Mouse (Mus musculus) cerebellum, adult 11 months (tissue): Measurements from ENCODE around the gene Inpp4b.
"Not testable (repeated sequence)": the region's sequence is repeated elsewhere in the genome, so short reads cannot be mapped to it uniquely, and the experiment has no call there.

Experiments
- DNase-seq: peaks from one replicate; pipeline ENCODE4 v3.0.0; 2022

The Inpp4b gene

DNA sequence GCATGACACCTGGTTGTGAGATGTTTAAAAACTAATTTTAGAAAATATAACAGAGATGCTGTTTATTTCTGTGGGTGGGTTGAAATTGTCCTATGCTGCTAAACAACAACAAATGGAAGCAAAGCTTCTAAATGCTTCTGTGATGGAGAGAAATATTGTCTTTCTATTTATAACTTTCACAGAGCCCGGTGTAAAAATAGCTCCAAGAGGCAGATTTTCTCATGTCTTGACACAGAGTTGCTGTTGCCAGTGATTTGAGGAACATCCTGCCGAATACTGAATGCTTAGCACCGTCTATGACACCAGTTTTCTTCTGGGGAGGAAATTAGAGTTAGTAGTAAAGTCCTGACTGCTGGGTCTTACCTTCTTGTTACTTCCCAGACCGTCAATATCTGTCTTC, 513.8 kb downstream of the Inpp4b start:
- no peak for DNase-seq

DNA sequence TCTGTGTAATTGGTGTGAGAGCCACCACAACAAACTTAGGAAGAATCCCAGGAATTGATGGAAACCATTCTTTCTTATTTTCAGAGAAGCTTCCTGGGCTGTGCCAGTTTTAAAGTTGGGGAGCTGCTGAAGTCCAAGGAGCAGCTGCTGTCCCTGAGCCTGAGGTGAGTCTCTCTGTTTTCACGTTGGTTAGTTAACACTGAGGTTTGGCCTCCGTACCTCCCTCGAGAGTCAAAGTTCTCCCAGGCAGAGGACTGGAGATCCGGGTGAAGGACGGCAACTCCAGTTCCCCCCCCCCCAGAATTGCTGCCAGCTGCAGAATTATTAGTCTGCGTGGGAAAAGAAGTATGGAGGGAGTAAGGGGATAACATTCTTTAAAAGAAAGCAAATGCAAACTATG, 514.3 kb downstream of the Inpp4b start:
- DNase-seq: no peak

GRCm38 (mm10) chr8:81858393-81858792, 516.0 kb downstream of the Inpp4b start:
- no peak for DNase-seq

DNA sequence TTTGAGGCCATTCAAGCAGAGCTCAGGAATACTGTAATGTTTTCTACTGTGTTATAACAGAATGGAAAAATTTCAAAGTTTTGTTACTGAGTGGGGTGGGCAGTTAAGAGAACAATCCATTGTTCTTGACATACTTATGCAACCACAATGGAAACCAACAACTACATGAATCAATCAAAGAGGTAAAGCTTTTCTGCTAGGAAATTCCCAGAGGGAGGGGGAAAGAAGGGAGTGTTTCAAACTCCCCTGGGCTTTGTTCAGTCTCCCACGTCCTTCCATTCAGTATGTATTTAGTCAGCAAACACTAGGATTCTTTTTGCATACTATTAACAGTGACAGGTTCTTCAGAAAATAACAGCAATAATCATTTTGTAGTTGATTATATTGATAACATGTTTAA, 517.4 kb downstream of the Inpp4b start:
- DNase-seq: no peak

DNA sequence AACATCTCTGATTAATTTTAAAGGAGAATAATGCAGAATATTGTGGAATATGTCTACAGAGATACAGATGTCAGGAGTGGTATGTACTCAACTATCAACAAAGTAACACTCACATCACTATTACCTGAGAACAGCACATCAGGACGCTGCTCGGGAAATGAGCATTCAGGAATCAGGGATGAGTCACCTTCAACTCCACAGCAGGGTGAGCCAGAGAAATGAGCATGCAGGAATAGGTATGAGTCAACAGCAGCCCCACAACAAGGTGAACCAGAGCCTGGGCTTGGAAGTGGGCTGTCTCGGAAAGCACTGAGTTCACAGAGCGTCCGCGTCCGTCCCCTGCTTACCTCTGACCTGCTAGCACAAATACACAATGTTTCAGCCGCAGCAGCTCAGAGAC, 519.0 kb downstream of the Inpp4b start:
- no peak for DNase-seq

DNA sequence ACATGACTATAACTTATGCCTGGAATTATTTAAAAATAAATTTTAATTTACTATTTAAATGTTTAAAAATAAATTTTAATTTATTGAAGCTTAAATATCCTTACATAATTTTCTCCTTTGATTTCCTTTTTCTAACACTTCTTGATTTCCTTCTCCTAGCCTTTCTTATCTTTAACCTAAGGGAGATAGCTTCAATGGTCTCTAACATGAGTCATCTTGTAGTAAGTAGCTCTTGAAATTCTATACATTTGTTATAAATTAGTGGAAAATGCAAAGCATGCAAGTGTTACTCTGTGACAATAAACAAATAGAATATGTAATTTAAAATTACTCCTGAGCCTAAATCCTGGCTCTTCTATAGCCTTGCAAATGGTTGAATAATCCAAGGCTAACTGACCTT, 520.4 kb downstream of the Inpp4b start:
- no peak for DNase-seq

- DNase-seq: no peak
These were observed 522.0 kb downstream of the Inpp4b start for GRCm38 (mm10) chr8:81864318-81864717.

GRCm38 (mm10) chr8:81865664-81866063, 523.3 kb downstream of the Inpp4b start:
- DNase-seq: no peak

DNA sequence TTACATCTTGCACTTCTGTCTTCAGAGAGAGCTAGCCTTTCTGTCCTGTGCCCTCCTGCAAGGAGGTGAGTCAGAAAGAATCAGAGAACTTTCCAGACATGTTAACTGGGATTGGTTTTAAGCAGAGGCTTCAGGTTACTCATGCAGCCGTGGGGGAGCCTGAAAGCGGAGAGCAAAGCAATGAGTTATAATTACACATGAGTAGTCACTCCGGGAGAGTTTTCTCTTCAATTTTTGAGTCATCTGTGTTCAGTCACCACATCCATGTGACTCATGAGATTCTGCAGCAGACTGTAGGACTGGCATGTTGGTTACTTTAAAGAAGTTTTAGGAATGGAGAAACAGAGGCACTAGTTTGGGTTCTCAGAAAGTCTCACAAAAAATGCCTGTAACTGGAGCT, 524.7 kb downstream of the Inpp4b start:
- no peak for DNase-seq

DNA sequence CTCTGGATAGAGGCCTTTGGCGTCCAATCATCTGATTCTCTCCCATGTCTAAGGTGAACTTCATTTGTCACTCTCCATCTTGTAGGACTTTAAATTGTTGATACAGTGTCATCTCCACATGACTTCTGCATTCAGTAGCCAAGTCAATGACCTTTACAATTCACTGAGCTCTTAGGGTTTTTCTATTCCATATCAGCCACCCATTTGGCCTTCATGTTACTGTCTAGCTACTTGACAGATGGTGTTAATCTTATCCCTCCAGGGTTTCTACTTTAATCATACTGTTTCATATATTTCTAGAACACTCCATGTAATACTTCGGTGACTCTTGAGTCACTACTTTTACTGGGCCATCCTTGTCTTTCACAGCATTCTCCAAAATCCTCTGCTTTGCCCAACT, 528.1 kb downstream of the Inpp4b start:
- DNase-seq: no peak

DNA sequence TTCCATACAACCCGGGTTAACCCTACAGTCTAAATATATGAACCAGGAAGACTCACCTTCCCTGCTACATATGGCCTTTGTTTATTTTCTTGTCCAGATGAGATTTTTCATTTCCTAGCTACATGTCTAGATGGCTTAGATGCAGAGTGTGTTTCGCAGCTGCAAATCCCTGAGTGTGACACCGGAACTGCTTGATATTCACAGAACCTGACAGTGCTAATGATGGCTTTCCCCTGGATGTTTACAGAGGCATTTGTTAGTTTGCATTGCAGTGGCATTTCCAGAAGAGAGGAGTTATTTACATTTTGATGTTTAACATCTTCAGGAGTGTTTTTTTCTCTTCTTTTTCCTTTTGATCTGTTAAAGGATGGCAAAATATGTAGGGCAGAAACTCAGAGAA, 537.7 kb downstream of the Inpp4b start:
- no peak for DNase-seq

- no peak for DNase-seq
These were observed 541.8 kb downstream of the Inpp4b start for GRCm38 (mm10) chr8:81884195-81884594.

GRCm38 (mm10) chr8:81888843-81889242, 546.5 kb downstream of the Inpp4b start:
- no peak for DNase-seq

DNA sequence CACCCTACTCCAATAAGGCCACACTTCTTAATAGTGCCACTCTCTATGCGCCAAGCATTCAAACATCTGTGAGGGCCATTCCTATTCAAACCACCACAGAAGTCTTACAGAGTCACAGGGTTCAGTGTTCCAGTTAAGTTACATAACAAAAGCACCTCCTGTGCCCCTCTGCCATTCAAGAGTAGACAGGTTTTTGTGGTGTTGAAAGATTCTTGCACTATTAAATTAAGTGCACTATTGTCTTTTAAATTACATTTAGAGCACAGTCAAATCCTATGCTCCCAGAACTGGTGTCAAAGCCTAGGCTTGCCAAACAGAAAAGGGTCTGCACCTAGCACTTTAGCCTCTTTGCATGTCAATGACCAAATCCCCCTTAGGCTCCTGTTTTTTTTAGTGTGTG, 550.9 kb downstream of the Inpp4b start:
- no peak for DNase-seq

- peak; percentile 15 for DNase-seq
These were observed 604.5 kb downstream of the Inpp4b start for GRCm38 (mm10) chr8:81946812-81947211.

DNA sequence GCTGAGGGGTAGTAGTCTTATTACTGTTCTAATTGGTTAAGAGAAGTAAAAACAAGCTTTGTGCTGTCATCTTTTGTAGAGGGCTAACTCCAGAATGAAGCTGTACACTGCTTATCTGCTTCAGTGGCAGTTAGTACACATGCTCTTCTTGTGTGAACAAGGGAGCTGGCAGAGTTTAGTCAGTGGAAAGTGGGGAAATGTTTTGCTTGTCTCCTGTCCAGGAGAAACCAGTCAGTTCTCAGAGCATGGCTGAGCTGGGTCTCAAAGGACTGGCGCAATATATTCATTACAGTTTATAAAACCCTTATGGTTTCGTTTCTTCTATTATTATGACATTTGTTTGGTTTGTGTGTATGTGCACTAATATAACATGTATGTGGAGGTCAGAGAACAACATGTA, 610.7 kb downstream of the Inpp4b start:
- DNase-seq: no peak

DNA sequence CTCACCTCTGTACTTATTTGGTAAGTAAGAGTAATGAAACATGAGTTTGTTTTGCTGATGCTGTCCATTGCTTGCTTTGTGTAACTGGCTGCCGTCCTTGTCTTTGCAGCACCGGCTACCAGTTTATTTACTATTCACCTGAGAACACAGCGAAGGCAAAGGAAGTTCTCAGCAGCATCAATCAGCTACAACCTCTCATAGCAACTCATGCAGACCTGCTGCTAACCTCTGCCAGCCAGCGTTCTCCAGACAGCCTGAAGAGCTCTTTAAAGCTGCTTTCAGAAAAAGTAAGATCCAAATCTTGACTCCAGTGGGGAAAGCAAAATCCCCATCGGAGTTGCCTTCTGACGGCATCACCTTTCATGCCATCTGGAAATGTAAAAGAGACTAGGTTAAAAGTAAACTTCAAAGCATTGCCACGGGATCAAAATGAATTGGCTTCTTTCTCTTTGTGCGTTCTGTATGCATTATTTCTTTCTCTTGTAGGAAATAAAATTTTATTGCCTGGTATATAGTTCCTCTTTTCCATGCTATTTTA, 642.8 kb downstream of the Inpp4b start:
- DNase-seq: no peak

- no peak for DNase-seq
These were observed 650.6 kb downstream of the Inpp4b start for GRCm38 (mm10) chr8:81992966-81993365.

DNA sequence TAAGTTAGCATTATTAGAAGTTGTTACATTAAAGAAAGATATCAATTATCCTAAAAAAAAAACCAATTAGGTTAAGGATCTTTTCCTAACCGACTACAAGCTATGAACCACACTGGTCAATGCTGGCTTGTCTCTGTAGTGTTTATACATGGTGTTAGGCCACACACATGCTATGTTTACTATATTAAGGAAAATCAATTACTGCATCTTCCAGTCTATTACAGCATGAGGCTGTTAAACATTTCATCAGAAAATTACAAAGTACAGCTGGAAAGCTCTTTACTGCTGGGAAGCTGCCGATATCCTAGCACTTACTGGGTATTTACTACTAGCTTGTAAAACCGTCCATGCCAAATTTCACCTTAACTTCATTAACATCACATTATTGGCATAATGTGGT, 653.9 kb downstream of the Inpp4b start:
- DNase-seq: no peak

- no peak for DNase-seq
These were observed 654.5 kb downstream of the Inpp4b start for GRCm38 (mm10) chr8:81996823-81997222.

DNA sequence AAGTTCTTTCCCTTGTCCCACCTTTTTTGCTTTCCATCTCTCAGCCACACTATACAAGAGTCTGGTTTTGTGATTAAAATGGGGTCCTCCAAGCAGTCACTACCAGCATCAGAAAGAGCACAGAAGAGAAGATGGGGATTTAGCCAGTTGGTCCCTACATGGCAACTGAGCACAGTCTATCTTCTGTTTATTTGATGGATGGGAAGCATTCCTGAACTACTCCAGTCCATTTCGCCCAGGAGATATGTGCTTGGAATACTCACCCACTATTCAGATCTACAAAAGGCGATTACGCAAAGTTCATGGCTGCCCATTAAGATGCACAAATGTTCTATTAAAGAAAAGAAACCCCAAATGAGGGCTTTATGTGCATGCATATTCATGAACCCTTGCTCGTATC, 661.8 kb downstream of the Inpp4b start:
- DNase-seq: no peak

DNA sequence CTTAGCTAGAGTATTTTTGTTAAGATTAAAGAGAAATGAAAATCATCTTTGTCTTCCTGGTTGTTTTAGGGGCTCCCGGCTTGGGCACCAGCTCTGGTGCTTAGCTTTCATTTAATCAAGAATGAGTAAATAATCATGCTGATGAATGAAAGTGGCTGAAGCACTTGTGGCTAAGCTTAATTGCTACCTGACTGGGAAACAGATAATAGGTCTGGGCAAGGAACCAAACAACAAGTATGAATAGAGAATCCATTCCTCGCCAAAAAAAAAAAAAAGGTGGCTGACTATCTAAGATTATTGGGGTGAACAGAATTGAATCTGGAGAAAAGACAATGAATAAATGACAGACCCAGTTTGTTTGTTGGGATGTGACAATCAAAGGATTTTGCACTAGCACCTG, 663.1 kb downstream of the Inpp4b start:
- no peak for DNase-seq

GRCm38 (mm10) chr8:82017792-82018191, 675.4 kb downstream of the Inpp4b start:
- no peak for DNase-seq

- peak; percentile 5 for DNase-seq
These were observed 685.0 kb downstream of the Inpp4b start for GRCm38 (mm10) chr8:82027401-82027800.

DNA sequence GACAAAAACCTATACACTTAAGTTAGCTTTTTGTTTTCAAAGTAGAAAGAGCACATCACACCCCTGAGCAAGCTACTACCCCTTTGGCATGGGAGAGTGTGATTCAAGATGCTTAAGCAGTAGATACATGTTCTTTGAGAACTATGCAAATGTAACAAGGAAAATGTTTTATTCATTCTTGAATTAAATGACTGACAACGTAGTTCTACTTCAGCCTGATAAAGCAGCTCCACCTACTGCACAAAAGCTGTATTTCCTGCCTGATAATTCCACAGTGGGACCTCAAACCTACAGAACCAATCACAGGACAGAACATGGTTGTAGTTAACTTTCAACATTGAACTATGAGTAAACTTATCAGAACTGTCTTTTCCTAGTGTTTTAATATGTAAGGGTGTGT, 686.5 kb downstream of the Inpp4b start:
- DNase-seq: peak; percentile 11

GRCm38 (mm10) chr8:82032035-82032434, 689.7 kb downstream of the Inpp4b start:
- not testable (repeated sequence) for DNase-seq
